Mouse (Mus musculus) embryonic facial prominence, embryonic 14.5 days (tissue): ENCODE results near the gene Rad54l2. TPM values are rescaled to one million over a fixed set of nuclear protein-coding genes. Genes with fewer than 3 reads are reported as not detected.

Experiments used
- ATAC-seq: fragments of 200-750 bp; cut with Nextera tagmentation; 2 replicates; pipeline ENCODE4 v1.8.0; 2017; ENCODE audit warnings: low read depth, moderate number of reproducible peaks, moderate TSS enrichment
- DNase-seq: peaks from one replicate; pipeline ENCODE4 v3.0.0-alpha.2; 2015; ENCODE audit warnings: low spot score
- H3K27ac ChIP-seq: fragments of 300-500 bp; sonication (generic); replicated peaks from 2 replicates; pipeline ENCODE4 v1.5.1; 2014; ENCODE audit warnings: low read depth, mild to moderate bottlenecking, low read length, moderate library complexity
- H3K27me3 ChIP-seq: fragments of 300-500 bp; sonication (generic); replicated peaks from 2 replicates; pipeline ENCODE4 v1.6.1; 2014; ENCODE audit warnings: low read length; ENCODE audit not compliant: control insufficient read depth, insufficient read depth
- H3K36me3 ChIP-seq: fragments of 300-500 bp; sonication (generic); 2 replicates; pipeline ENCODE4 v1.6.1; 2014; ENCODE audit warnings: low read length, mixed read lengths; ENCODE audit not compliant: control insufficient read depth, insufficient read depth
- H3K4me1 ChIP-seq: fragments of 300-500 bp; sonication (generic); 2 replicates; pipeline ENCODE4 v1.6.1; 2014; ENCODE audit warnings: antibody characterized with exemption, low read length; ENCODE audit not compliant: control insufficient read depth, insufficient read depth
- H3K4me2 ChIP-seq: fragments of 300-500 bp; sonication (generic); 2 replicates; pipeline ENCODE4 v1.6.1; 2014; ENCODE audit warnings: low read depth, mild to moderate bottlenecking, low read length, moderate library complexity, mixed read lengths
- H3K4me3 ChIP-seq: fragments of 300-500 bp; sonication (generic); 2 replicates; pipeline ENCODE4 v1.5.1; 2014; ENCODE audit warnings: low read depth, mild to moderate bottlenecking, low read length
- H3K9ac ChIP-seq: fragments of 300-500 bp; sonication (generic); 2 replicates; pipeline ENCODE4 v1.6.1; 2014; ENCODE audit warnings: low read depth, mild to moderate bottlenecking, low read length, moderate library complexity, mixed read lengths
- H3K9me3 ChIP-seq: fragments of 300-500 bp; sonication (generic); 2 replicates; pipeline ENCODE4 v1.6.1; 2016; ENCODE audit warnings: low read length; ENCODE audit not compliant: control insufficient read depth
- WGBS: fragments of 180-500 bp; shearing (Covaris S2); extraction: QIAGEN DNeasy Blood & Tissue Kit; methylation state at CpG from one replicate; pipeline ENCODE4 v1.1.7; 2014; 5-methylcytosine and 5-hydroxymethylcytosine counted together
- polyA plus RNA-seq: library from polyadenylated mRNA; unstranded; fragments of >200 nt; fragmentation: Nextera tagmentation; extraction: Ambion mirVana; gene quantifications from 2 replicates; pipeline ENCODE4 v1.2.1, GENCODE M21; 2014

The Rad54l2 gene
- polyA plus RNA-seq, 1 experiment from 2014 or later = 3.2 TPM

DNA sequence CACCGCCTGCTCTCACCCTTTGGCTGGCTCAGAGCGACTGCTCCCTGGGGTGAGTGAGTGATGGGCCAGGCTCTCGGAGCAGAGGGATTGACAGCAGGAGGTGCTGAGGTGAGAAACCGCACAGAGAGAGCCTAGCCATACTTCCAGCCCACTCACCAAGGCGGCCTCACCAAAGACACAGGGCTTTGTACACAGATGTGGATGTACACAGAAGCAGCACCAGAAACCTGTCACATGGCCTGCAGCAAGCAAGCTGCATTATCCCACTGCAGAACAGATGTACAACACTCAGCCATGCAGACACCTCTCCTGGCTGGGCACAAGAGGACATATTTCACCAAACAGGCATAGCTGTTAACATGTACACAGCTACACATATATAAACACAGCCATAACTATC, 131.4 kb downstream of the Rad54l2 start:
- no peak for ATAC-seq
- Histone ChIP-seq H3K9me3 (no peaks in the 10 kb centered on the region), H3K4me3 (no peak overlapping the region), H3K36me3 (peaks cover 45% of the 10 kb centered on the region), H3K27ac (no peak overlapping the region), H3K4me1 (0 out of 2 replicates have a peak, but pooled peaks cover 5% of the 10 kb centered on the region), H3K4me2 (no peak overlapping the region), H3K27me3 (peaks cover 14% of the 10 kb centered on the region), H3K9ac (no peak overlapping the region)
- 48% methylated on average over 5 of the region's 5 CpGs for WGBS
- DNase-seq = no peak

DNA sequence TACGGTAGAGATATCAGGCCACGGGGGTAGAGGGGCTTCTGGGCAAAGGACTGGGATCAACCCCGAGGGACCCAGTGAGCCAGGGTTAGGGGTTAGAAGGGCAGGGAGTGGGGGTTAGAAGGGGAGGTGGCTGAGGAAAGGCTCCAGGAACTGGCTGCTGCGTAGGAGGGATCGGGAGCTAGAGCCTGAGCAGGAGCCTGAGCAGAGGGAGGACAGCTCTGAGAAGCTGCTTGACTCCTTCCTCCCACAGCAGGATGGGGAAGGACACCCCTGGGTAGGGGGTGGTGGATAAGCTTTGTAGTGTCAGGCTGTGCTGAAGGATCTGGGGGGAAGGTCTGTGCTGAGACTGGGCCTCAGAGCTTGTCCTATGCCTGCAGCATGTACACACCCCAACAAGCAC, 132.2 kb downstream of the Rad54l2 start:
- Histone ChIP-seq H3K27ac (no peak overlapping the region), H3K36me3 (peaks cover 38% of the 10 kb centered on the region), H3K9me3 (no peaks in the 10 kb centered on the region), H3K27me3 (peaks cover 14% of the 10 kb centered on the region), H3K9ac (no peak overlapping the region), H3K4me2 (no peak overlapping the region), H3K4me3 (no peak overlapping the region), H3K4me1 (0 out of 2 replicates have a peak, but pooled peaks cover 5% of the 10 kb centered on the region)
- DNase-seq = no peak
- WGBS = 47% methylated on average over 5 of the region's 5 CpGs
- ATAC-seq = no peak

DNA sequence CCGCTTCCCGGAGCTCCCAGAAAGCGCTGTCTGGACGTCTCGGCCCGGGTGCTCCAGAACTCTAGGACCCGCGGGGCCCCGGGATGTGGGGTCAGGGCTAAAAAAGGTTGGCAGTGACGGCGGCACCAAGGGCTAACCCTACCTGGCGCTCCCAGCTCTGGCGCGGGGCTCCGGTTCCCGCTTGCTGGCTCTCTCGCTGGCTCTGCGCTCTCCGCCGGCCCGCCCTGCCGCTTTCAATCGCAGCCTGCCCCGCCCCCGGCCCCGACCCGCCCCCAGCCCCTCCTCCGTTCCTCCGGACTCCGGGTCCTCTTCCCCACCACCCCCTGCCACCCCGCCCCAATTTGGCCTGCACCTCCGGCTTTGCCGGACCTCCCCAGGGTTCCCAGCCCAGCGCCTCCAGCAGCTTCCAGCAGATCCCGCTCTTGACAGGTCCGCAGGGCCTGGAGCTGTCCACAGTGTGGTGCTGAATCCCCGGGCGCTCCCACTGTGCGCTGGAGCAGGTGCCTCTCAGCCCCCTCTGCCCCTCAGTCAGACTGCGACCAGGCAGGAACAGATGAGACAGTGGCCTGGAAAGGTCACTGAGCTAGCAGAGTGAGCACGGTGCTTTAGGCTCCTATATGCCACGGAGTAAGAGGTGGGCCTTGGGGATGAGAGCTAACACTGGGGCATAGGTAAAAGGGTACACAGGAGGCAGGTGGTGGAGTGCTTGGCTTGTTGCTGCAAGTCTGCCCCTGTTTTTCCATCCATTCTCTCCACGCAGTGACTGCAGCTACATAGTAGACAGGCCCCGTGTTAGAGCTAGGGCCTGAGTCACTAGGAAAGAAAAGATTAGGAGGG, 132.9 kb downstream of the Rad54l2 start, which contains the start of gene Grm2:
Grm2 (minus strand) TSS at position 199 of the 837 bp plus-strand sequence.
- peaks cover 31% of the 10 kb centered on the region for H3K36me3 ChIP-seq
- no peaks in the 10 kb centered on the region for H3K9me3 ChIP-seq
- no peak within 1 kb of the TSS for H3K27ac ChIP-seq
- H3K9ac ChIP-seq = no peak within 1 kb of the TSS
- H3K4me1 ChIP-seq = 0 out of 2 replicates have a peak, but pooled peaks cover 5% of the 10 kb centered on the region
- peaks cover 14% of the 10 kb centered on the region for H3K27me3 ChIP-seq
- peak within 1 kb of the TSS; percentile 36 for H3K4me3 ChIP-seq
- peak; percentile 74 for ATAC-seq
- DNase-seq = peak; percentile 82
- 1% methylated on average over 28 of the region's 44 CpGs for WGBS
- peak within 1 kb of the TSS; percentile 67 for H3K4me2 ChIP-seq

DNA sequence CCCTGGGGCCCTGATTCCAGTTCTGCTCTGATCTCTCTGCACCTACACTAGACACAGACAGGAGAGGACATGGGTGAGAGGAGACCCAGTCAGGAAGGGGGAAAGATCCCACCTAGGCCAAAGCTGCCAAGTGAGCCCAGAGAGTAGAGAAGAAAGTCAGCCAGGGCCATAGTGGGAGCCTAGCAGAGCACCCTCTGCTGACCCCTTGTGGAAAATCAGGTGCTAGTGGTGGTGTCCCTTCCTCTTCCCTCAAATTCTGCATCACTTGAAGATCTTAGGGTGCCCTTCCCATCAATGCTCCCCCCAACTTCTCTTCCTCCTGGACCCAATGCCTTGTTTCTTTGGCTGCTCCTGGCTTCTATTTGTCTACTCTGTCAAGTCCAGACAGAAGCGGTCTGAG, 136.3 kb downstream of the Rad54l2 start:
- H3K9me3 ChIP-seq = no peaks in the 10 kb centered on the region

DNA sequence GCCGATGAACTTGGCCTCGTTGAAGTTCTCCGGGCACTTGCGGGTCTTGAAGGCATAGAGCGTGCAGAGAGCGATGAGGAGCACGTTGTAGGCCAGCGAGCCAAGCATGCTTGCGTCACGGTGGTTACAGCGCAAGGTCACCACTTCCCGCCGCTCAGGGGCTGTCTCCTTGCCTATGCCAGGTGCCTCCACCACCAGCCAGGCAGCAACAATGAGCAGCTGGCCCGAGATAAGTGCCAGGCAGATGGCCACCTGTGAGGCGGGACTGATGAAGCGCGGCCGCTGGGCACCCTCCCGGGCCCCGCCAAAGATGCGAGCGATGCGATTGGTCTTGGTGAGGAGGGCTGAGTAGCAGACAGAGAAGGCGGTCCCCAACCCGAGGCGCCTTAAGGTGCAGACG, 141.8 kb downstream of the Rad54l2 start:
- no peak for DNase-seq
- H3K27me3 ChIP-seq = no peaks in the 10 kb centered on the region
- H3K9me3 ChIP-seq = no peaks in the 10 kb centered on the region
- no peak overlapping the region for H3K4me2 ChIP-seq
- no peaks in the 10 kb centered on the region for H3K4me1 ChIP-seq
- no peak for ATAC-seq
- no peak overlapping the region for H3K27ac ChIP-seq
- H3K36me3 ChIP-seq = no peaks in the 10 kb centered on the region
- 77% methylated on average over 27 of the region's 27 CpGs for WGBS
- no peak overlapping the region for H3K4me3 ChIP-seq
- no peak overlapping the region for H3K9ac ChIP-seq

More for the DNA sequence above, 136.3 kb downstream of the Rad54l2 start:
- DNase-seq (no peak), ATAC-seq (no peak)
- no peak overlapping the region for H3K9ac ChIP-seq
- H3K4me2 ChIP-seq = no peak overlapping the region
- no peak overlapping the region for H3K27ac ChIP-seq
- H3K4me1 ChIP-seq = 0 out of 2 replicates have a peak, but pooled peaks cover 5% of the 10 kb centered on the region
- H3K27me3 ChIP-seq = peaks cover 14% of the 10 kb centered on the region
- WGBS = 71% methylated on average over 1 of the region's 1 CpGs
- H3K4me3 ChIP-seq = no peak overlapping the region
- no peaks in the 10 kb centered on the region for H3K36me3 ChIP-seq

DNA sequence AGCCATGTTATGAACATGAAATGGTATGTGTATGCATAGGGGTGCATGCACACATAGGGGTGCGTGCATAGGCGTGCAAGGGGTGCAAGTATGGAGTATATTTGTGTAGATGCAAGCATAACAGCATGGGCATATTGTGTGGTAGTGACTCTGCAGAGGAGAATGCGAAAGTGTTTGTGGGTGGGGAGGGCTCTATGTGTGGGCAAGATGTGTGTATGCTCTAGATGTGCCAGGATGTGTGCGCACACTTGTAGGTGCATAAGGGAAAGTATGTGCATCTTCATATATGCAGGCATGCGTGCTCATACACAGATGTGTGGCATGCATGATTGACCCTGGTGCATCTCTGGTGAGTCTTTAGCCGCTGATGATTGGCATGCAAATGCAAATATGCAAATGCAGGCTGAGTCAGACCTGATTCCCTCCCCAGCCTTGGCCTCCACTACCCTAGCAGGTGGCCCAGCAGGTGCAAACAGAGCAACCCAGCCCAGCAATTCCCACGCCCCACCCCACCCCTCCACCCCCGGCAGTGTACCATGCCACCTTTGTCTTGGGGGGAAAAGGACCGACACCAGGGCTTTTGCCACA, 143.2 kb downstream of the Rad54l2 start:
- H3K27ac ChIP-seq = no peak overlapping the region
- H3K36me3 ChIP-seq = no peaks in the 10 kb centered on the region
- DNase-seq = no peak
- H3K9me3 ChIP-seq = no peaks in the 10 kb centered on the region
- ATAC-seq = no peak
- no peak overlapping the region for H3K9ac ChIP-seq
- no peaks in the 10 kb centered on the region for H3K27me3 ChIP-seq
- H3K4me3 ChIP-seq = no peak overlapping the region
- no peak overlapping the region for H3K4me2 ChIP-seq
- no peaks in the 10 kb centered on the region for H3K4me1 ChIP-seq
- WGBS = 76% methylated on average over 9 of the region's 9 CpGs

DNA sequence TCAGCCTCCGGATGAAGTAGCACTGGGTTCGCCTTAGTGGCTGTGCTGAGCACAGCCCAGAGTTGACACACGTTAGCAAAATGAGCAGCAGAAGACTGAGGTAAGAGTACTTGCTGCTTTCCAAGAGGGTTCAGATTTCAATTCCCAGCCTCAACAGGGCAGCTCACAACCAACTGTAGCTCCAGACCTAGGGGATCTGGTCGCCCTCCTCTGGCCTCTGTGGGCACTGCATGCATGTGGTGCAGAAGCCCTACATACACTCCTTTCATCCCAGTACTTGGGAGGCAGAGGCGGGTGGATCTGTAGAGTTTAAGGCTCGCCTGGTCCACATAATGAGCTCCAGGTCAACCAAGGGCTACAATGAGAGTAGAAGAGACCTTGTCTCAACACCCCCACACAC, 145.2 kb downstream of the Rad54l2 start:
- Histone ChIP-seq H3K36me3 (no peaks in the 10 kb centered on the region), H3K4me3 (no peak overlapping the region), H3K27ac (no peak overlapping the region), H3K27me3 (no peaks in the 10 kb centered on the region), H3K4me1 (no peaks in the 10 kb centered on the region), H3K9me3 (no peaks in the 10 kb centered on the region), H3K4me2 (no peak overlapping the region), H3K9ac (no peak overlapping the region)
- DNase-seq (no peak), ATAC-seq (no peak)
- WGBS = 57% methylated on average over 6 of the region's 6 CpGs

DNA sequence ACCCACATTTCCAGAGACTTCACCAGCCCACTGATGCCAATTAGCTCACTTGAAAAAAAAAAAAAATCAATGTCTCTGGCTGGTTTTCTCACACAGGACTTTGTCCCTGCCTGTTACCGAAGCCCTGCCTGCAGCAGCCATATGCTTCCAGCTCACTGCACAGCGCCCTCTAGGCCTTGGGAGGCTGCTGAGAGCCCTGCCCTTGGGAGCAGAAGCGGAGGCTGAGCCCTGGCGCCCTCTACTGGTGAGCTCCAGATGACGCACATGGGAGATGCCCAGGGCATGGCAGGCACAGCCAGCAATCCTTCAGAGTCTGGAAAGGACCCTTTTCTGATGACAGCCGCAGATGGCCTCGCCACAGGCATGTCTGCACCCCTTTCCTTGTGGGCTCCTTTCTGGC, 145.9 kb downstream of the Rad54l2 start:
- 28% methylated on average over 7 of the region's 7 CpGs for WGBS
- DNase-seq = peak; percentile 67

More for the DNA sequence above, 145.9 kb downstream of the Rad54l2 start:
- H3K27me3 ChIP-seq = no peaks in the 10 kb centered on the region
- no peaks in the 10 kb centered on the region for H3K9me3 ChIP-seq
- H3K36me3 ChIP-seq = no peaks in the 10 kb centered on the region
- H3K9ac ChIP-seq = no peak overlapping the region
- H3K4me1 ChIP-seq = no peaks in the 10 kb centered on the region
- H3K4me3 ChIP-seq = no peak overlapping the region
- ATAC-seq = peak; percentile 78; the same call in 1 of the 2 replicates
- H3K27ac ChIP-seq = no peak overlapping the region
- H3K4me2 ChIP-seq = no peak overlapping the region
